Mouse (Mus musculus): ENCODE measurements around the gene Bcar3.

- TF ChIP-seq POLR2A (IDR thresholded peaks at IDR 0.05; ENCODE audit: borderline replicate concordance, extremely low read depth, low read depth, low read length) (no peak), CTCF (IDR thresholded peaks at IDR 0.05; ENCODE audit: insufficient read depth, low read length) (no peak)
Measured at GRCm38 (mm10) chr3:122352801-122353200, 58.9 kb downstream of the Bcar3 start.

Measured in lung, adult 2 months (tissue).